Mouse (Mus musculus): Measurements from ENCODE around the gene Usp37. TPM values are rescaled to one million over a fixed set of nuclear protein-coding genes. Genes with fewer than 3 reads are reported as not detected.
"Not testable (repeated sequence)": the region's sequence is repeated elsewhere in the genome, so short reads cannot be mapped to it uniquely, and the experiment has no call there.

The Usp37 gene
- polyA plus RNA-seq, 1 experiment from 2014 or later, result 31.0 TPM

DNA sequence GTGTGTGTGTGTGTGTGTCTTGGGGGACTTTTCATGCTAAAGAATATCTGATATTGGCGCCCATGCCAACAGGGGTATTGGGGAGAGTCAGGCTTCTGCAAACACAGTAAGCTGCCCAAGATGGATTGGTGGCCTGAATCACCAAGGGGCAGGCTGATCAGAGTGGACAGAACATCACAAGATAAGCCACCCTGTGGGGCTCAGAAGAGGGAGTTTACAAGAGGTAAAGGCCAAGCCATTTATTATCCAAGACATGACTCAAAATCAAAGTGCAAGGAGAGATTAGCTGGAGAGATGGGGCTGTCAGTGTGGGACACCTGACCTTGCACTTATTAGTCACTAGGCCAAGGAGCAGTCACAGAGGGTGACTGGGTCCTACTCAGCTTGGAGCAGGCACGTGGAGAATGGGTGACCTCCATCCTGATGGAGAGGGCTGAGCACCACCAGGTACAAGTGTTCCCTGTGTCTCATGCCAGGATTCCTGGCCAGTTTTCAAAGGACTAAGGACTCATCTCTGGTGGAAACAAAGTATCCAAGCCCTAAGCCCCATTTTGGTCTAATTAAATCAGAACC lies 132.2 kb downstream of the Usp37 start:
- H3K9ac ChIP-seq, result no peak overlapping the region
- WGBS, result 56% methylated on average over 2 of the region's 2 CpGs

DNA sequence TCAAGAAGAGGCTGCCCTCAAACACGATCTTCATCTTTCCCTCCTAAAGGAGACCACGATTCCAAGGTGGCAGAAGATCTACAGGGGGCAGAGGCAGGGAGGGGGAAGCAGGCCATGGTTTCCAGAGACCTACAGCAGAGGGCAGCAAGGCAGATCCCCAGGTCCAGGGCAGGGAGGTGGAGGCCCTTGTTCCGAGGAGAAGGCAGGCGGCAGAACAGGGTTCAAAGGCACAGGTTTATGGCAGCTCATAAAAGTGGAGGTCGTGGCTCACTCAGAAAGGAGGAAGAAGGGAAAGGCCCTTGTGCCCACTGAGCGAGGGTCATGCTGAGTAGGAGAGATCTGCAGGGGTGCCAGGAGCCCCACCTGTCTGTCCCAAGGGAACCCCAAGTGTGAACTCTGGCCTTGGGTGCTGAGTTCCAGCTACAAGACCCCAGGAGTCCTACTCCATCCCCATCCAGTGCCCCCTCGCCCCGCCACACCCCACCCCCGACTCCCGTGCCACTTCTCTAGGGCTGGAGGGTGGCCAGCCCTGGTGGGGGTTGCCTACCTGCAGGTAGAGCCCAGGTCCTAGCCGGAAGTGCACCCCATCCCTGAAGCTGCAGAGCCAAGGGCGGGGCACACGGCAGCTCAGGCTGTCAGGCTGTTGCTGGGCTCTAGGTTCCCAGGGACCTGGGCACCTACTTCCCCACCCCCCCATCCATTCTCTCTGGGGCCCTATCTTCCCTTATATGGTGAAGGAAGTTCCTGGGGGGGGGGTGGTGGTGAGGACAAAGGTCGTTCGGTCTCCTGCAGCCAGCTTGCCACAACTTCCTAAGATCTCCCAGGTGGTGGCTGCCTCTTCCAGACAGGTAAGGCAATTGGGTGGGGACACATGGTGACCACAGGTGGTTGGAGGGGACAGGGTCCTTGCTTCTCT lies 135.2 kb downstream of the Usp37 start, which contains the start of gene Vil1:
TSS of gene Vil1 (plus strand) at position 788 of the 916 bp plus-strand sequence.
- no peak within 1 kb of the TSS for H3K4me2 ChIP-seq
- no peak within 1 kb of the TSS for H3K9ac ChIP-seq
- H3K36me3 ChIP-seq, result no peaks in the 10 kb centered on the region
- H3K9me3 ChIP-seq, result no peaks in the 10 kb centered on the region
- no peak within 1 kb of the TSS for H3K27ac ChIP-seq
- no peak for ATAC-seq (ENCODE audit: borderline replicate concordance, extremely low read depth, low FRiP score, low TSS enrichment)
- no peaks in the 10 kb centered on the region for H3K4me1 ChIP-seq
- no peak within 1 kb of the TSS for H3K4me3 ChIP-seq
- H3K27me3 ChIP-seq, result no peaks in the 10 kb centered on the region
- WGBS, result 50% methylated on average over 15 of the region's 15 CpGs

More for the DNA sequence above, 132.2 kb downstream of the Usp37 start:
- H3K4me1 ChIP-seq, result no peaks in the 10 kb centered on the region
- H3K27me3 ChIP-seq, result no peaks in the 10 kb centered on the region
- H3K27ac ChIP-seq, result no peak overlapping the region
- no peak overlapping the region for H3K4me2 ChIP-seq
- no peaks in the 10 kb centered on the region for H3K36me3 ChIP-seq
- H3K9me3 ChIP-seq, result no peaks in the 10 kb centered on the region
- no peak for ATAC-seq (ENCODE audit: borderline replicate concordance, extremely low read depth, low FRiP score, low TSS enrichment)
- no peak overlapping the region for H3K4me3 ChIP-seq

DNA sequence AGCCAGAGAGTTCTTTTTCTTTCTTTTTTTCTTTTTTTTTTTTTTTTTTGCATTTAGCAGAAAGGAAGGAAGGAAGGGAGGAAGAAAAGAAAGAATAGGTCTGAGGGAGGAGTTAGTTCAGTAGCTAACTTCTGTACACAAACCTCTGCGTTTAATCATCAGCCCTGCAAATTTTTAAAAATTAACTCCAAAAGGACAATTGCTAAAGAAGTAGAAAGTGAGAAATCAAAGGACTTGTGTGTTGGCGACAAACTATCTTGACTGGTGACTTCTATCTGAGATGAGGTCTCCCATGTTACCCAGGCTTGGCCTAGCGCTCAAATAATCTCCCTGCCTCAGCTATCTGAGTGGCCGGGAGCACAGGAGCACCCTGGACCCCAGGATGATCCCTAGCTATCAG lies 139.9 kb downstream of the Usp37 start:
- Histone ChIP-seq H3K36me3 (no peaks in the 10 kb centered on the region), H3K27ac (no peak overlapping the region), H3K4me1 (no peaks in the 10 kb centered on the region), H3K9me3 (no peaks in the 10 kb centered on the region), H3K4me3 (no peak overlapping the region), H3K9ac (no peak overlapping the region), H3K4me2 (no peak overlapping the region), H3K27me3 (no peaks in the 10 kb centered on the region)
- ATAC-seq (ENCODE audit: borderline replicate concordance, extremely low read depth, low FRiP score, low TSS enrichment), result no peak
- 78% methylated on average over 4 of the region's 4 CpGs for WGBS

DNA sequence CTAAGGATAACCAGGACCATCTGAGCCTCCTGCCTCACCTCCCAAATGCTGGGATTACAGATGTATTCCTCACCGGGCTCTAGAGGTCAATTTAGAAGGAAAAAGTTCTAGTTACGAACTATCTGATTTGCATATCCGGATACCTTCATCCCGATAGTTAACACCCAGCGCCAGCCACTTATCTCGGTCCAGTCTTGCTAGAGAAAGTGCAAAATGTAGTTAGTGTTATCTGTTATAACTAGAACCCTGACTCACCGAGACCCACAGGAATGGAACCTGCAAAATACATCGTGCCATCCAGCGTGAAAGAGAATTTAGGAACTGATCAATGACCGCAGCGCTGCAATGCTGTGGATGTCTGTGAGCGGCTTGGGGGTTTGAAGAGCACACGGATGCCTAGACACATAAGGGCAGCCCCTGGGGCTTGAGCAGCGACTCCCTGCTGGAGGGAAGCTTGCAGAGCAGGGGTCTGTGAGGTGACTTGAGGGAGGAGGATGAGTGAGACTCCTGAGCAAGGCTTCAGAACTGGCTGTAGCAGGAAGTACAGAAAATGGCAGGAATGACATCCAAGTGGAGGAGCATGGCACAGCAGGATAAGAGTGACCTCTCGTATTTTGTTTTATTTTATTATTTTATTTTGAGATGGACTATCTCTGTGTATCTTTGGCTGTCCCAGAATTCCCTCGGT lies 142.9 kb downstream of the Usp37 start:
- Histone ChIP-seq H3K4me1 (0 out of 2 replicates have a peak, but pooled peaks cover 8% of the 10 kb centered on the region), H3K9me3 (no peaks in the 10 kb centered on the region), H3K27ac (no peak overlapping the region), H3K9ac (no peak overlapping the region), H3K27me3 (no peaks in the 10 kb centered on the region), H3K4me2 (no peak overlapping the region), H3K4me3 (no peak overlapping the region), H3K36me3 (no peaks in the 10 kb centered on the region)
- WGBS, result 43% methylated on average over 16 of the region's 16 CpGs
- no peak for ATAC-seq (ENCODE audit: borderline replicate concordance, extremely low read depth, low FRiP score, low TSS enrichment)

DNA sequence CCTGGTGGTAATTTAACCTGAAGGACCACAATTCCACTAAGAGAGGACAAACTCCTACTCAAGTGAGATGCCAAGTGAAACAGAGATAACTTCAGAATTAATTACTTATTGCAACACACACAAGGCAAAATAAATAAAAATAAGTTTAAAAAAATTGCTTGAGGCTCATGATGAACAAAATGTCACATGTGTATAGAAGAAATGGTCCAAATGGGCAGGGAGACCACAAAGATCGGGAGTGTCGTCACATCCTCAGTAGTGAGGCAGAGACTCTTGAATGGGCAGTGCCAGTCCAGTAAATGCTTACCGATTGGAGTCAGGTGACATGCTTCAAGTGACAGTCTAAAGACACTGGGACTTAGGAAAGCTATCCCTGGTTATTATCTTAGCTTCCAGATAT lies 143.6 kb downstream of the Usp37 start:
- Histone ChIP-seq H3K27me3 (no peaks in the 10 kb centered on the region), H3K9ac (no peak overlapping the region)
- WGBS, result 69% methylated on average over 3 of the region's 3 CpGs

DNA sequence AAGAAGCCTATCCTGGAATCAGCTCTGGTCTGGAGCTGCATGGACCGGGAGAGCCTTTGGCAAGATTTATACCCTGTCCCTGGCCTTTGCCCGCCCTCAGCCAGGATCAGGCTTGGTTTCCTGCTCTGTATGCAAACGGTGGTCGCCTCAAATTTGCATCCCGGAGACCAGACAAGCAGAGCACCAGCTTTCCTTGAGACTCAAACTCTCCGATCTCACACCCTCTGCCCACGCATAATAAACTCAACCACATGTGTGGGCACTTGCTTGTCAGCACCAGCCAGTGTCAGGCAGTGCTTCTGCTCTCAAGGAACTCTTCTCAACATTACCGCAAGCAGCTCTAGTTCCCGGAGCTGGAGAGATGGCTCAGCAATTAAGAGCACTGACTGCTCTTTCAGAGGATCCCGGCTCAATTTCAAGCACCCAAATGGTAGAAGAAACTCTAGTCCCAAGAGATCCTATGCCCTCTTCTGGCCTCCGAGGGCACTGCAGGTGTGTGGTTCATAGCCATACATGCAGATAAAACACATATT lies 146.1 kb downstream of the Usp37 start:
- Histone ChIP-seq H3K27me3 (no peaks in the 10 kb centered on the region), H3K9me3 (no peaks in the 10 kb centered on the region), H3K4me1 (peaks cover 22% of the 10 kb centered on the region), H3K4me3 (peak overlapping the region; percentile 46), H3K9ac (peak overlapping the region; percentile 52), H3K4me2 (peak overlapping the region; percentile 93), H3K36me3 (peaks cover 21% of the 10 kb centered on the region), H3K27ac (peak overlapping the region; percentile 93)
- ATAC-seq (ENCODE audit: borderline replicate concordance, extremely low read depth, low FRiP score, low TSS enrichment), result peak; percentile 24
- WGBS, result 3% methylated on average over 11 of the region's 11 CpGs

More for the DNA sequence above, 143.6 kb downstream of the Usp37 start:
- Histone ChIP-seq H3K4me2 (no peak overlapping the region), H3K4me1 (0 out of 2 replicates have a peak, but pooled peaks cover 8% of the 10 kb centered on the region), H3K9me3 (no peaks in the 10 kb centered on the region), H3K36me3 (no peaks in the 10 kb centered on the region), H3K4me3 (no peak overlapping the region), H3K27ac (no peak overlapping the region)
- no peak for ATAC-seq (ENCODE audit: borderline replicate concordance, extremely low read depth, low FRiP score, low TSS enrichment)

- peak overlapping the region; percentile 46 for H3K4me3 ChIP-seq
- WGBS, result under 1% methylated on average over 41 of the region's 41 CpGs
- H3K27me3 ChIP-seq, result no peaks in the 10 kb centered on the region
- peak; percentile 94 for ATAC-seq (ENCODE audit: borderline replicate concordance, extremely low read depth, low FRiP score, low TSS enrichment)
- H3K4me1 ChIP-seq, result peaks cover 25% of the 10 kb centered on the region
- H3K9me3 ChIP-seq, result no peaks in the 10 kb centered on the region
- H3K9ac ChIP-seq, result peak overlapping the region; percentile 52
- H3K27ac ChIP-seq, result peak overlapping the region; percentile 93
- peaks cover 21% of the 10 kb centered on the region for H3K36me3 ChIP-seq
- peak overlapping the region; percentile 93 for H3K4me2 ChIP-seq
Measured at GRCm38 (mm10) chr1:74397268-74397918, 146.7 kb downstream of the Usp37 start.

DNA sequence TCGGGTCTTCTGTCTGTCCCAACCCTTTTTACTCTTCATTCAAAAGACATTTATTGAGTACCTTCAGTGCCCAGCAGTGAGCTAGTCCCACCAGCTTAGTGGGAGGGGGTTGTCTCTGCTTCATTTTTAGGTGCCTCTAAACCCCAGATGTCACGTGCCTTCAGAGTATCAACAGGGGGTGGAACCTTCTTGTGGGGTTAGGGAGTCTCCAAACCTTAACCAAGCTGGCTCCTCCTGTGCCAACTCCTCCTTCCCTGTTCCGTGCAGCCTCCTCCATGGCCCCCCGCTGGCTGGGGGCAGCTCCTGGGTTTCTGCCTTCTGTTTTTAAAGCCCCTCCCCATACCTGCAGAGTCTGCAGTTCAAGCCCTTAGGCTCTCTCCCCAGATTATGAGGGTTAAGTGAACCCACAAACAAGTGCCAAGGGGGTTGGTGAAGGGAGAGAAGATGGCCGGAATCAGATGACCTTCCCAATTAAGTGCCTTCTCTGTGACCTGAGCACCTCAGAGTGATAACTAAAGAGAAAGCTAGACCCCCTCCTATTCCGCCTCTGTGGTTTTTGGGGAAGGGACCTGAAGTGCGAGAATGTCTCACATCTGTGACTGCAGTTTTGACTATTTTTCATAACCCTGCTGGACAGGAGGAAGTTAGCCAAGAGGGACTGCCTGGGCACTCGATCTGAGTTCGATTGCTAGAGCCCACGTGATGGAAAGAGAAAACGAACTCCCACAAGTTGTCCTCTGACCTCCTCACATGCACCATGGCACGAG lies 147.4 kb downstream of the Usp37 start:
- Histone ChIP-seq H3K4me3 (peak overlapping the region; percentile 46; the same call in 1 of the 2 replicates), H3K4me1 (peaks cover 25% of the 10 kb centered on the region), H3K4me2 (peak overlapping the region; percentile 93), H3K36me3 (peaks cover 21% of the 10 kb centered on the region), H3K9ac (peak overlapping the region; percentile 16; the same call in 1 of the 2 replicates), H3K27ac (peak overlapping the region; percentile 93)
- WGBS, result 3% methylated on average over 12 of the region's 12 CpGs
- ATAC-seq (ENCODE audit: borderline replicate concordance, extremely low read depth, low FRiP score, low TSS enrichment); H3K9me3 ChIP-seq; H3K27me3 ChIP-seq: not testable (repeated sequence)

DNA sequence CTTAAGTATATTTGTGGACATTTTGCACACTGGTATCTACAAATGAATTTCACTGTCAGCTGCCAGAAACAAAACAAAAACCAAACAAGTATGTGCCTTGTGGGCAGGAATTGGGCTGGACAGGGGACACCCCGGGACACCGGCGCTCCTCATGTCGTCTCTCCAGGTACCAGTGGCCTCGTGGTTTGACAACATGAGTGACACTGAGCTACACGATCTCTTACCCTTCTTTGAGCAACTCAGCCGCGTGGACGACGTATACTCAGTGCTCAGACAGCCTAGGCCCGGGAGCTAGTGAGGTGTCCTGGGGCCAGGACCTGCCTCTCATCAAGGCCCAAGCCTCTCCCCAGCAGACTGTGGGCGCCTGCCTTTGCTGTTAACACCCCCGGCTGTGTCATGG lies 148.8 kb downstream of the Usp37 start:
- Histone ChIP-seq H3K4me2 (no peak overlapping the region), H3K36me3 (peaks cover 21% of the 10 kb centered on the region), H3K9ac (no peak overlapping the region), H3K27ac (no peak overlapping the region), H3K4me3 (no peak overlapping the region), H3K4me1 (peaks cover 33% of the 10 kb centered on the region), H3K27me3 (no peaks in the 10 kb centered on the region), H3K9me3 (no peaks in the 10 kb centered on the region)
- no peak for ATAC-seq (ENCODE audit: borderline replicate concordance, extremely low read depth, low FRiP score, low TSS enrichment)
- WGBS, result 84% methylated on average over 13 of the region's 13 CpGs

- H3K4me3 ChIP-seq, result no peak overlapping the region
- H3K9ac ChIP-seq, result no peak overlapping the region
- peaks cover 21% of the 10 kb centered on the region for H3K36me3 ChIP-seq
- no peak overlapping the region for H3K27ac ChIP-seq
- H3K9me3 ChIP-seq, result no peaks in the 10 kb centered on the region
- H3K4me1 ChIP-seq, result peaks cover 37% of the 10 kb centered on the region
- H3K27me3 ChIP-seq, result no peaks in the 10 kb centered on the region
- no peak overlapping the region for H3K4me2 ChIP-seq
- WGBS, result 89% methylated on average over 15 of the region's 15 CpGs
- ATAC-seq (ENCODE audit: borderline replicate concordance, extremely low read depth, low FRiP score, low TSS enrichment), result no peak
Measured at GRCm38 (mm10) chr1:74394858-74395257, 149.2 kb downstream of the Usp37 start.

All from lung, embryonic 15.5 days (tissue).